Mouse (Mus musculus): ENCODE measurements around the gene Syk. TPM values are rescaled to one million over a fixed set of nuclear protein-coding genes. Genes with fewer than 3 reads are reported as not detected.

The Syk gene
- polyA plus RNA-seq, 1 experiment from 2014 or later = 6.8 TPM

DNA sequence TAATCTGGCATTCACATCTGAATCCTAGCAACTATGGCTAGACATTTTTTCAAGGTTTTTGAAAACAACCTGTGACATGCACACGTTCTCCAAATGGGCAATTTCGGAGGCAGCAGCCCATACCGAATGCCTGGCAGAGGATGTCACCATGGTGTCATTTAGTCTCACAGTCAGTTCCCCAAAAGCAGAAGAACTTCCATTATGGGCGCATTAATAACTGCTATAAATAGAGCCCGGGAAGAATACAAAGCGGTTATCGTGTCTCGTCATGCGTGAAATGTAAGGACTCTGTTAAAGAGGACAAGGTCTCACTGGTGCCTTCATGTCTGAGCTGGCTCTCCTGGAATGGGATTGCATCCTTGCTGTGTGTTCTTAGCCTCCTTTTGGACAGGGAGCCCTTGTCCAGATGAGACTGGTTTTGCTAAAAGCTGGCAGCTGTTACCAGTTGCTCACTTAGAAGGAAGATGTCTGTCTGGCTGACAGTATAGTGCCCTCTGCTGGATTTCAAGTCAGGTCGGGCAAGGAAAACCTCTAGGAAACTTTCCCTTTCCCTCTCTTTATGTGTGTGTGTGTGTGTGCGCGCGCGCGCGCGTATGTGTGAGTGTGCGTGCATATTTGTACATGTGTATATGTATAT is 17.8 kb upstream of the Syk start:
- DNase-seq (no peak), ATAC-seq (no peak)
- 76% methylated on average over 18 of the region's 18 CpGs for WGBS (ENCODE audit: insufficient replicate concordance)
- TF ChIP-seq CTCF (IDR thresholded peaks at IDR 0.05; ENCODE audit: low read depth) (peak; percentile 67), EP300 (IDR thresholded peaks at IDR 0.05; ENCODE audit: low read depth) (no peak)
- peaks cover 12% of the 10 kb centered on the region for H3K4me1 ChIP-seq (ENCODE audit: insufficient read depth)
- H3K4me2 ChIP-seq (ENCODE audit: low read depth, low read length) = no peak overlapping the region
- H3K9ac ChIP-seq (replicated peaks) = no peak overlapping the region
- no peaks in the 10 kb centered on the region for H3K27me3 ChIP-seq (ENCODE audit: insufficient read depth, low read length)
- no peak overlapping the region for H3K4me3 ChIP-seq (ENCODE audit: low read depth, low read length)
- no peaks in the 10 kb centered on the region for H3K36me3 ChIP-seq (replicated peaks; ENCODE audit: insufficient read depth, low read length)
- H3K9me3 ChIP-seq (ENCODE audit: low read length) = no peaks in the 10 kb centered on the region
- H3K27ac ChIP-seq (ENCODE audit: low read depth) = 0 out of 2 replicates have a peak overlapping the region, but pooled peaks have one; percentile 71

DNA sequence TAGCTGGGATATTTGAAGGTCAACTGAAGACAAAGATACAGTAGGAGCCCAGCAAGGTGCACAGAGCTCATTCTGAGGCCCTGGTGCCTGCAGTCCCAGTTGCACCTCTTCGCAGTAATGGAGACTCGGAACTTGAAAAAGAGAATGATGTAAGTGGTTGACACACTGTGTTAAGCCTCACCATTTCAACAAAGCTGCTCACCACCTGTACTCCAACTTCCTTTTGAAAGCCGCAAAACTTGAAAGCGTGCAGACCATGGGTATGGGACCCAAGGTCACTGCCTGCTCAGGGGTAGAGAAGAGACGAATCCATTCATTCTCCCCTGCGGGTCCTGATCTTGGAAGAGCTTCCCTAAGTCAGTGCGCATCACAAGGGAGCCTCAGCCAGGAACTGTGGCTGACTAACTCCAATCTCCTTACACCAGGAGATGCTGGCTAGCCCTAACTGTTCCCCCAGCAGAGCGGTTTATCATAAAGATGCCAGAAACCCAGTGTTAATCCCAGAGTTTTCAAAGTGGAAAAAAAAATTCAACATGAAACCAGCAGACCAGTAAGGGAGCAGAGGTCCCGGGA is 16.7 kb upstream of the Syk start:
- no peak overlapping the region for H3K4me3 ChIP-seq (ENCODE audit: low read depth, low read length)
- no peak for TF ChIP-seq EP300 (IDR thresholded peaks at IDR 0.05; ENCODE audit: low read depth)
- TF ChIP-seq CTCF (IDR thresholded peaks at IDR 0.05; ENCODE audit: low read depth) = no peak
- H3K4me1 ChIP-seq (ENCODE audit: insufficient read depth) = peaks cover 12% of the 10 kb centered on the region
- H3K27ac ChIP-seq (ENCODE audit: low read depth) = peak overlapping the region; percentile 71
- no peaks in the 10 kb centered on the region for H3K9me3 ChIP-seq (ENCODE audit: low read length)
- H3K4me2 ChIP-seq (ENCODE audit: low read depth, low read length) = peak overlapping the region; percentile 32; the same call in 1 of the 2 replicates
- H3K9ac ChIP-seq (replicated peaks) = no peak overlapping the region
- 62% methylated on average over 9 of the region's 9 CpGs for WGBS (ENCODE audit: insufficient replicate concordance)
- H3K36me3 ChIP-seq (replicated peaks; ENCODE audit: insufficient read depth, low read length) = no peaks in the 10 kb centered on the region
- ATAC-seq (no peak), DNase-seq (no peak)
- H3K27me3 ChIP-seq (ENCODE audit: insufficient read depth, low read length) = no peaks in the 10 kb centered on the region

DNA sequence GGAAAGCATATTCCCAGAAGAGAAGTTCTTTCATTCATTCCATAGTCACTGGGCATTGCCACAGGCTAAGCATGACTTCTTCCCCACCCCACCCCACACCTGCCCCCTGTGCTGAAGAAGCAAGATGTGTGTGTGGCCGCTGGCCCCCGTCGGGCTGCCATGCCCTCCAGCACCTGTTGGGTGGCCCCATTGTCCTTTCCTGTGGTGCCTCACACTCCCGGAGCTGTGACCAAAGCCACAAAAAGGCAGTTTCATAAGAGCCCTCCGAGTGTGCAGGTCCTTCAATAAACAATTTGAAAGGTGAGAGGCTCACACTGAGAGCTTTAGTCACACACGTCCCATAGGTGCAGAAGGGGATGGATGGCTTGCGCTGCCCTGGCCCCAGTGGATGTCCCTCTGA is 16.2 kb upstream of the Syk start:
- H3K4me2 ChIP-seq (ENCODE audit: low read depth, low read length) = peak overlapping the region; percentile 32; the same call in 1 of the 2 replicates
- peak; percentile 44; the same call in 1 of the 2 replicates for ATAC-seq
- no peaks in the 10 kb centered on the region for H3K9me3 ChIP-seq (ENCODE audit: low read length)
- no peaks in the 10 kb centered on the region for H3K27me3 ChIP-seq (ENCODE audit: insufficient read depth, low read length)
- peak overlapping the region; percentile 71 for H3K27ac ChIP-seq (ENCODE audit: low read depth)
- no peak overlapping the region for H3K9ac ChIP-seq (replicated peaks)
- no peaks in the 10 kb centered on the region for H3K36me3 ChIP-seq (replicated peaks; ENCODE audit: insufficient read depth, low read length)
- H3K4me1 ChIP-seq (ENCODE audit: insufficient read depth) = peaks cover 17% of the 10 kb centered on the region
- 39% methylated on average over 7 of the region's 7 CpGs for WGBS (ENCODE audit: insufficient replicate concordance)
- 0 out of 2 replicates have a peak, but pooled peaks have one; percentile 11 for TF ChIP-seq CTCF (IDR thresholded peaks at IDR 0.05; ENCODE audit: low read depth)
- TF ChIP-seq EP300 (IDR thresholded peaks at IDR 0.05; ENCODE audit: low read depth) = no peak
- H3K4me3 ChIP-seq (ENCODE audit: low read depth, low read length) = no peak overlapping the region
- peak; percentile 38 for DNase-seq

DNA sequence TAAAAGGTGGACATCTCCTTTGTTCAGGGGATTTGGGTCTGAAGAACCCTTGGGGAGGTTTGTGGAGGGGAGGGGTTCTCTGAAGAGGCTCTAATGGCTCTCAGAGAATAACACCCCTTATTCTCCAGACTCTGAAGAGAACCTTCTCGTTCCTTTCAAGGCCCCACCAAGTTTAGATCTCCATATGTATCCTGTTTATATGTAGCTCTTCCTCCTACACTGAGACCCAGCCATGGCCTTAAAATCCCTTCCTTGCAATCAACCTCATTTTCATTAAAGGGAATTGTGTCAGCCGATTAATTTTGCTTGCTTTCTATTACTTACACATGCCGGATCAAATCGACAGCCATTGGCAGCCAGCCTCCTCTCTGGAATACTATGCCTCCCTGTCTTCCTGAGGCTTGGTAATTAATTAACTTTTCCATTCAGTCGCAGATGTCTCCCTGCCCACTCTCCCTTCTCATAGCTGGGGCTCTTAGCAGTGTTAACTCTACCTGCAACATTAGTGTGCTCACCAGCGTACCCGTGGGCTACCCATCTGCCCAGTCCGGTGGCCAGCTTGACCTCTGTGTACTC is 13.7 kb upstream of the Syk start:
- Histone ChIP-seq H3K27ac (ENCODE audit: low read depth) (no peak overlapping the region), H3K4me3 (ENCODE audit: low read depth, low read length) (no peak overlapping the region), H3K9me3 (ENCODE audit: low read length) (no peaks in the 10 kb centered on the region), H3K36me3 (replicated peaks; ENCODE audit: insufficient read depth, low read length) (no peaks in the 10 kb centered on the region), H3K4me2 (ENCODE audit: low read depth, low read length) (no peak overlapping the region), H3K27me3 (ENCODE audit: insufficient read depth, low read length) (no peaks in the 10 kb centered on the region), H3K9ac (replicated peaks) (no peak overlapping the region), H3K4me1 (ENCODE audit: insufficient read depth) (peaks cover 17% of the 10 kb centered on the region)
- ATAC-seq (no peak), DNase-seq (no peak)
- no peak for TF ChIP-seq EP300 (IDR thresholded peaks at IDR 0.05; ENCODE audit: low read depth)
- no peak for TF ChIP-seq CTCF (IDR thresholded peaks at IDR 0.05; ENCODE audit: low read depth)
- 52% methylated on average over 8 of the region's 8 CpGs for WGBS (ENCODE audit: insufficient replicate concordance)

DNA sequence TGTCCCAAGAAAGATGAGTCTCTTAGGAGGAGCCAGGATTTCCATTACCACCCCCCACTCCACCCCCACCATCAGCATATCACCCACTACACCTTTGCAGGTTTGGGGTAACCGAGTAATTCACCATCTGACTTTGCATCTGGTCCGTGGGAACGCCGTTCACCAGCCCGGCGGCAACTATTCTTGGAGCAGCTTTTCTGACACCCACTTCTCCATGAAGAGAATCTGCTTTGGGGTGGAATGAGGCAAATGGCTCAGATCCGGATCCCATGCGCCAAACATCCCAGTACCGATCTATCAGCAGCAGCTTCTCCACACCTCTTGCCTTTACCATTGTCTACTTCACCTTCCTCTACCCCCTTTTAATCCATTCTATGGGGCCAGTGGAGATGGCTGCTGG is 12.7 kb upstream of the Syk start:
- H3K4me2 ChIP-seq (ENCODE audit: low read depth, low read length) = no peak overlapping the region
- no peaks in the 10 kb centered on the region for H3K36me3 ChIP-seq (replicated peaks; ENCODE audit: insufficient read depth, low read length)
- no peak for DNase-seq
- no peak for TF ChIP-seq CTCF (IDR thresholded peaks at IDR 0.05; ENCODE audit: low read depth)
- no peaks in the 10 kb centered on the region for H3K9me3 ChIP-seq (ENCODE audit: low read length)
- H3K9ac ChIP-seq (replicated peaks) = no peak overlapping the region
- no peaks in the 10 kb centered on the region for H3K27me3 ChIP-seq (ENCODE audit: insufficient read depth, low read length)
- no peak for ATAC-seq
- 89% methylated on average over 9 of the region's 9 CpGs for WGBS (ENCODE audit: insufficient replicate concordance)
- peak overlapping the region; percentile 93; the same call in 1 of the 2 replicates for H3K27ac ChIP-seq (ENCODE audit: low read depth)
- no peak overlapping the region for H3K4me3 ChIP-seq (ENCODE audit: low read depth, low read length)
- peaks cover 17% of the 10 kb centered on the region for H3K4me1 ChIP-seq (ENCODE audit: insufficient read depth)

DNA sequence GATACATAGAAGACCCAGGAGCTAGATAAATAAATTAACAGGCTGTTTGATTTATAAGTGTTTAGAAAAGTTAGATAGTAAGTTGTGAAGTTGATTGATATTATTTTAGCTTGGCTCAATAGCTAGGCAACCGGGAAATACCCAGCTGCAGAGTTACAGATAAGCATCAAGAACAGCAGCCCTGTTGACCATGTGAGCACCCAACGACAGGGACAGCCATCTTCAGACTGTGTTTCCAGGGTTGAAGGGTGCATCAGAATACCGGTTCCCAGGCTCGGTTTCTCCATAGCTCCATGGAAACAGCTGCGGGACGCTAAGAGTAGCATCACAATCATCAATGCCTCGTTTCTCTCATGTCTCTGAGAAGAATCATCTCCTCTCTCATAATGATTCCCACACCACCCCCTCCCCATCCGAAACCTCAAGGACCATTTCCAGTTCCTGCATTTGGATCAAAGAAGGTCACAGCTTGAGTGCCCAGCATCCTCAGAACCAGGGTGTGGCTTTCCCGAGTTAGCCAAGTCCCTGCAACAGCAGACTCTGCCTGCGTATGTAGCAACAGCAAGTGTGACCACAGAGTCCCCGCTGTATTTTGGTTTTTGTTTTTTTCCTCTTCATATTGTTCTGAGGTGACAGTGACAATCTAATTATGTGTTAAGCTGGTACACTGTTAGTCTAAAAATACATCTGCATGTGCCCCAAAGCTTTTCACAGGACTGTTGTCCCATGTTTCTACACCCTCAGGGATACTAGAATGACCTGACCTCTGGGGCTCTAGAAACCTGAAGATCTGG is 11.2 kb upstream of the Syk start:
- peak overlapping the region; percentile 16; the same call in 1 of the 2 replicates for H3K9ac ChIP-seq (replicated peaks)
- DNase-seq (peak; percentile 33), ATAC-seq (peak; percentile 37; the same call in 1 of the 2 replicates)
- no peaks in the 10 kb centered on the region for H3K9me3 ChIP-seq (ENCODE audit: low read length)
- peak overlapping the region; percentile 93 for H3K27ac ChIP-seq (ENCODE audit: low read depth)
- H3K4me2 ChIP-seq (ENCODE audit: low read depth, low read length) = peak overlapping the region; percentile 47
- H3K4me1 ChIP-seq (ENCODE audit: insufficient read depth) = peaks cover 14% of the 10 kb centered on the region
- no peak overlapping the region for H3K4me3 ChIP-seq (ENCODE audit: low read depth, low read length)
- H3K36me3 ChIP-seq (replicated peaks; ENCODE audit: insufficient read depth, low read length) = no peaks in the 10 kb centered on the region
- H3K27me3 ChIP-seq (ENCODE audit: insufficient read depth, low read length) = no peaks in the 10 kb centered on the region
- WGBS (ENCODE audit: insufficient replicate concordance) = 44% methylated on average over 11 of the region's 11 CpGs
- TF ChIP-seq EP300 (IDR thresholded peaks at IDR 0.05; ENCODE audit: low read depth) (no peak), CTCF (IDR thresholded peaks at IDR 0.05; ENCODE audit: low read depth) (no peak)
